Mouse (Mus musculus): Measurements from ENCODE around the gene Fbxl15.

GRCm38 (mm10) chr19:46314151-46314601 is 13.8 kb upstream of the Fbxl15 start:
- no peak for TF ChIP-seq CTCF (IDR thresholded peaks at IDR 0.05; ENCODE audit: low read depth, low read length)
- no peak for TF ChIP-seq POLR2A (IDR thresholded peaks at IDR 0.05; ENCODE audit: extremely low read depth, insufficient read depth, low read length)

Data from liver, adult 2 months (tissue).